In the genomic region with DNA sequence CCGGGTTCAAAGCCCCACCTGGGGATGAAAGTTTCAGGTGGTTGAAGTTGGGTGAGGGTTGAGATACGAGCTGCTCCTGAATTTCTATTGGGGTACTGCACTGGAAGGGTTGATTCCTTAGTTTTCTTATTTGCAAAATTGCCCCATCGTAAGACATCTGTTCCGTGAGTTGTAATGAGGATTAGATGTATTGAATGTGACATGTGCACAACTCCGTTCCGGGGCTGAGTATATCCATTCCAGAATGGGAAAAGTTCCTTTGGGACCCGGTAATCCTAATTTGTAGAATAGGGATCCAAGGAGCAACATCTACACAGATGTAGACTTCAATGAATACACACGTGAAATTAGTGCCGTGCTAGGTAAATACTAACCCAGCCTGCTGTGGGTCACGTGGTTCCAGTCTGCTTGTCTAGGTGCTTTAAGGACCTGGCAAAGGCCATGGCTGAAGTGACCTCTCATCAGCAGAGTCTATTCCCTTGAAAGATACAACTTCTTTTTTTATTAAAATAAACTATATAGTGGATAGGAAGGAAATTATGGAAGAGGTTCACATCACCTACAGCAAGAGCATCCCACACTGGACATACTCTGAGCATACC, we compare ENCODE assay signal across 8 mouse cellular contexts. TPM values are rescaled to one million over a fixed set of nuclear protein-coding genes. Genes with fewer than 3 reads are reported as not detected.
A peak's percentile ranks its signal among the peaks of the same experiment; 100 is the strongest.
DNase-seq lines count a peak whose midpoint lies in the region; ATAC-seq and TF ChIP-seq lines count a peak whose summit lies in the region.

No protein-coding gene starts in this region.

- 54% methylated on average over 10 of the region's 10 CpGs for WGBS in neural tube, embryonic 11.5 days
- 49% methylated on average over 10 of the region's 10 CpGs for WGBS in hindbrain, embryonic 13.5 days
- 49% methylated on average over 10 of the region's 10 CpGs for WGBS in liver, postnatal 0 days (ENCODE audit: insufficient replicate concordance)

- H3K4me2 ChIP-seq in neural tube, embryonic 11.5 days (ENCODE audit: low read depth) = peak overlapping the region; percentile 95
- H3K4me2 ChIP-seq in hindbrain, embryonic 13.5 days = peak overlapping the region; percentile 95
- peak overlapping the region; percentile 97 for H3K4me2 ChIP-seq in liver, postnatal 0 days (ENCODE audit: low read depth, low read length)

- H3K27me3 ChIP-seq in neural tube, embryonic 11.5 days (ENCODE audit: control insufficient read depth, insufficient read depth, low read length) = no peaks in the 10 kb centered on the region
- H3K27me3 ChIP-seq in hindbrain, embryonic 13.5 days = peaks cover 53% of the 10 kb centered on the region
- H3K27me3 ChIP-seq in liver, postnatal 0 days (ENCODE audit: insufficient read depth, low read length) = no peaks in the 10 kb centered on the region

- H3K27ac ChIP-seq in neural tube, embryonic 11.5 days (ENCODE audit: low read depth, low read length) = no peak overlapping the region
- H3K27ac ChIP-seq in hindbrain, embryonic 13.5 days = no peak overlapping the region
- no peak overlapping the region for H3K27ac ChIP-seq in liver, postnatal 0 days (ENCODE audit: low read depth)

- H3K4me1 ChIP-seq in neural tube, embryonic 11.5 days (ENCODE audit: control insufficient read depth, insufficient read depth, low read length) = peaks cover 10% of the 10 kb centered on the region
- H3K4me1 ChIP-seq in hindbrain, embryonic 13.5 days (replicated peaks) = peaks cover 28% of the 10 kb centered on the region
- peaks cover 22% of the 10 kb centered on the region for H3K4me1 ChIP-seq in liver, postnatal 0 days (ENCODE audit: insufficient read depth)

- no peaks in the 10 kb centered on the region for H3K36me3 ChIP-seq in neural tube, embryonic 11.5 days (ENCODE audit: control insufficient read depth, insufficient read depth, low read length)
- H3K36me3 ChIP-seq in hindbrain, embryonic 13.5 days = no peaks in the 10 kb centered on the region
- no peaks in the 10 kb centered on the region for H3K36me3 ChIP-seq in liver, postnatal 0 days (replicated peaks; ENCODE audit: insufficient read depth, low read length)

- no peaks in the 10 kb centered on the region for H3K9me3 ChIP-seq in neural tube, embryonic 11.5 days (ENCODE audit: control insufficient read depth, low read length)
- no peaks in the 10 kb centered on the region for H3K9me3 ChIP-seq in hindbrain, embryonic 13.5 days
- H3K9me3 ChIP-seq in liver, postnatal 0 days (ENCODE audit: low read length) = no peaks in the 10 kb centered on the region

- H3K4me3 ChIP-seq in neural tube, embryonic 11.5 days (ENCODE audit: low read depth, low read length) = peak overlapping the region; percentile 84
- H3K4me3 ChIP-seq in hindbrain, embryonic 13.5 days = peak overlapping the region; percentile 65
- peak overlapping the region; percentile 97 for H3K4me3 ChIP-seq in liver, postnatal 0 days (ENCODE audit: low read depth, low read length)

- TF ChIP-seq EP300 in liver, postnatal 0 days (IDR thresholded peaks at IDR 0.05; ENCODE audit: low read depth) = no peak

- no peak for TF ChIP-seq CTCF in liver, postnatal 0 days (IDR thresholded peaks at IDR 0.05; ENCODE audit: low read depth)

- intact Hi-C loops in heart, postnatal 14 days (cut with DNase I) = no loop called here

- DNase-seq in neural tube, embryonic 11.5 days (ENCODE audit: low spot score) = no peak
- no peak for DNase-seq in neural tube, embryonic 10.5 days (ENCODE audit: extremely low spot score, low spot score)
- DNase-seq in liver, postnatal 0 days = no peak
- peak; percentile 65 for DNase-seq in yolk sac, embryonic 10.5 days (ENCODE audit: low spot score)
- no peak for DNase-seq in cerebellum, postnatal 14 days
- DNase-seq in MN1 (ENCODE audit: low spot score) = no peak
- no peak for DNase-seq in heart, postnatal 14 days

- no peak overlapping the region; the same call in 1 of the 2 replicates for H3K9ac ChIP-seq in neural tube, embryonic 11.5 days (ENCODE audit: low read length)
- no peak overlapping the region for H3K9ac ChIP-seq in hindbrain, embryonic 13.5 days
- peak overlapping the region; percentile 94 for H3K9ac ChIP-seq in liver, postnatal 0 days (replicated peaks)

- ATAC-seq in neural tube, embryonic 11.5 days (ENCODE audit: insufficient read depth, low FRiP score, low TSS enrichment) = no peak
- ATAC-seq in hindbrain, embryonic 13.5 days (ENCODE audit: low FRiP score) = no peak
- ATAC-seq in liver, postnatal 0 days = no peak

RNA-seq across cellular contexts. Expression of gene Ezr, which starts 1.3 kb away (rescaled TPM):
- polyA plus RNA-seq in neural tube, embryonic 11.5 days (2014; fragmentation: Nextera tagmentation; extraction: Ambion mirVana) = 63.4 and 74.3 TPM in 2 replicates
- 53.9 and 94.4 TPM in 2 replicates for polyA plus RNA-seq in hindbrain, embryonic 13.5 days (2015; fragmentation: Nextera tagmentation; extraction: Ambion mirVana)
- 32.0 and 34.8 TPM in 2 replicates for polyA plus RNA-seq in liver, postnatal 0 days (2015; fragmentation: Nextera tagmentation; extraction: Ambion mirVana)
- 10 to 100 TPM; 48.8 to 56.9 TPM for total RNA-seq in heart, postnatal 14 days (2021)
